Mouse (Mus musculus) liver, adult 2 months (tissue): ENCODE measurements at regions not wholly inside any gene's neighbourhood (a gene's known extent, or its start where the extent isn't known, plus 50 kb on each side); places are given as distances from the start of the nearest gene placed in this dataset.
A peak's percentile ranks its signal among the peaks of the same experiment; 100 is the strongest.

ENCODE experiments used
- DNase-seq: peaks from one replicate; pipeline ENCODE4 v3.0.0-alpha.2; 2011; ENCODE audit warnings: low read depth, low spot score; ENCODE audit errors: extremely low read depth
- H3K27ac ChIP-seq: fragments of 200-500 bp; replicated peaks from 2 replicates; pipeline ENCODE4 v1.5.1; 2012; ENCODE audit warnings: low read depth, mild to moderate bottlenecking, control low read depth, inconsistent platforms, low read length; ENCODE audit not compliant: insufficient read depth
- H3K27me3 ChIP-seq: fragments of 200-500 bp; 2 replicates; pipeline ENCODE4 v1.6.1; 2012; ENCODE audit warnings: mild to moderate bottlenecking, moderate library complexity, low read length, inconsistent platforms; ENCODE audit not compliant: control insufficient read depth, insufficient read depth
- H3K36me3 ChIP-seq: fragments of 200-500 bp; 2 replicates; pipeline ENCODE4 v1.6.1; 2012; ENCODE audit warnings: low read length, inconsistent platforms; ENCODE audit not compliant: control insufficient read depth, insufficient read depth
- H3K4me1 ChIP-seq: fragments of 200-500 bp; 2 replicates; pipeline ENCODE4 v1.6.1; 2011; ENCODE audit warnings: low read length; ENCODE audit not compliant: control insufficient read depth, insufficient read depth
- H3K4me3 ChIP-seq: fragments of 200-500 bp; 2 replicates; pipeline ENCODE4 v1.5.1; 2011; ENCODE audit warnings: low read depth, mild to moderate bottlenecking, control low read depth, low read length, moderate library complexity; ENCODE audit not compliant: insufficient read depth
- H3K79me2 ChIP-seq: fragments of 200-500 bp; 2 replicates; pipeline ENCODE4 v1.6.1; 2012; ENCODE audit warnings: inconsistent platforms, mild to moderate bottlenecking, low read length, moderate library complexity; ENCODE audit not compliant: control insufficient read depth, insufficient read depth
- H3K9ac ChIP-seq: fragments of 200-500 bp; 2 replicates; pipeline ENCODE4 v1.6.1; 2012; ENCODE audit warnings: low read depth, mild to moderate bottlenecking, control low read depth, inconsistent platforms, low read length
- CTCF ChIP-seq: fragments of 200-500 bp; IDR thresholded peaks from 2 replicates; pipeline ENCODE4 v1.5.1; 2011; ENCODE audit warnings: low read depth, low read length, control low read depth
- POLR2A ChIP-seq: fragments of 200-500 bp; IDR thresholded peaks from 2 replicates; pipeline ENCODE4 v1.6.1; 2011; ENCODE audit warnings: low read length, control low read depth; ENCODE audit not compliant: insufficient read depth; ENCODE audit errors: extremely low read depth
- WGBS: fragments of 180-500 bp; shearing (Covaris S2); methylation state at CpG from one replicate; pipeline ENCODE4 v1.1.7; 2018; 5-methylcytosine and 5-hydroxymethylcytosine counted together

- H3K27me3 ChIP-seq, result no peaks in the 10 kb centered on the region
- 75% methylated on average over 3 of the region's 3 CpGs for WGBS
- TF ChIP-seq CTCF (no peak), POLR2A (no peak)
- H3K79me2 ChIP-seq, result no peaks in the 10 kb centered on the region
- DNase-seq, result no peak
- no peak overlapping the region for H3K9ac ChIP-seq
- no peaks in the 10 kb centered on the region for H3K36me3 ChIP-seq
- H3K4me3 ChIP-seq, result no peak overlapping the region
- no peaks in the 10 kb centered on the region for H3K4me1 ChIP-seq
- H3K27ac ChIP-seq, result no peak overlapping the region
These were observed 401.6 kb upstream of the Nmur2 start for GRCm38 (mm10) chr11:56442381-56442780.

GRCm38 (mm10) chr11:56441071-56441470, 400.3 kb upstream of the Nmur2 start:
- H3K36me3 ChIP-seq, result no peaks in the 10 kb centered on the region
- WGBS, result 52% methylated on average over 2 of the region's 2 CpGs
- DNase-seq, result peak; percentile 1

GRCm38 (mm10) chr11:56431089-56431488, 390.3 kb upstream of the Nmur2 start:
- Histone ChIP-seq H3K27me3 (no peaks in the 10 kb centered on the region), H3K4me1 (no peaks in the 10 kb centered on the region), H3K9ac (no peak overlapping the region), H3K27ac (no peak overlapping the region), H3K36me3 (no peaks in the 10 kb centered on the region), H3K79me2 (no peaks in the 10 kb centered on the region), H3K4me3 (no peak overlapping the region)
- TF ChIP-seq POLR2A (no peak), CTCF (no peak)
- WGBS, result 74% methylated on average over 3 of the region's 3 CpGs
- DNase-seq, result no peak

More at GRCm38 (mm10) chr11:56441071-56441470, 400.3 kb upstream of the Nmur2 start:
- TF ChIP-seq CTCF (no peak), POLR2A (no peak)
- no peaks in the 10 kb centered on the region for H3K79me2 ChIP-seq
- H3K27me3 ChIP-seq, result no peaks in the 10 kb centered on the region
- H3K4me1 ChIP-seq, result no peaks in the 10 kb centered on the region
- no peak overlapping the region for H3K27ac ChIP-seq
- H3K4me3 ChIP-seq, result no peak overlapping the region
- no peak overlapping the region for H3K9ac ChIP-seq

- Histone ChIP-seq H3K27ac (no peak overlapping the region), H3K9ac (no peak overlapping the region), H3K79me2 (no peaks in the 10 kb centered on the region), H3K4me3 (no peak overlapping the region), H3K4me1 (no peaks in the 10 kb centered on the region), H3K27me3 (no peaks in the 10 kb centered on the region), H3K36me3 (no peaks in the 10 kb centered on the region)
- TF ChIP-seq CTCF, result no peak
- no peak for TF ChIP-seq POLR2A
- DNase-seq, result no peak
- WGBS, result 48% methylated on average over 1 of the region's 1 CpGs
These were observed 344.0 kb upstream of the Nmur2 start for GRCm38 (mm10) chr11:56384761-56385160.

GRCm38 (mm10) chr11:56377535-56377934, 336.7 kb upstream of the Nmur2 start:
- no peak overlapping the region for H3K27ac ChIP-seq
- H3K36me3 ChIP-seq, result no peaks in the 10 kb centered on the region
- H3K4me1 ChIP-seq, result no peaks in the 10 kb centered on the region
- TF ChIP-seq POLR2A, result no peak
- TF ChIP-seq CTCF, result no peak
- no peak overlapping the region for H3K9ac ChIP-seq
- DNase-seq, result no peak
- no peak overlapping the region for H3K4me3 ChIP-seq
- whole genome bisulfite sequencing, result 82% methylated on average over 5 of the region's 5 CpGs
- no peaks in the 10 kb centered on the region for H3K79me2 ChIP-seq
- H3K27me3 ChIP-seq, result no peaks in the 10 kb centered on the region

- Histone ChIP-seq H3K36me3 (no peaks in the 10 kb centered on the region), H3K27me3 (no peaks in the 10 kb centered on the region), H3K79me2 (no peaks in the 10 kb centered on the region), H3K4me1 (no peaks in the 10 kb centered on the region), H3K4me3 (no peak overlapping the region), H3K9ac (no peak overlapping the region), H3K27ac (no peak overlapping the region)
- WGBS, result 69% methylated on average over 6 of the region's 6 CpGs
- no peak for TF ChIP-seq POLR2A
- TF ChIP-seq CTCF, result no peak
- no peak for DNase-seq
These were observed 333.5 kb upstream of the Nmur2 start for GRCm38 (mm10) chr11:56374329-56374728.
